Mouse (Mus musculus): ENCODE data around the gene 6820408C15Rik. TPM values are rescaled to one million over a fixed set of nuclear protein-coding genes. Genes with fewer than 3 reads are reported as not detected.

6820408C15Rik gene
- not detected for polyA plus RNA-seq (2014; fragmentation: Illumina TruSeq; extraction: RNeasy Lipid Tissue Mini Kit (QIAGEN cat#74804); ENCODE audit: low read depth, low replicate concordance)

DNA sequence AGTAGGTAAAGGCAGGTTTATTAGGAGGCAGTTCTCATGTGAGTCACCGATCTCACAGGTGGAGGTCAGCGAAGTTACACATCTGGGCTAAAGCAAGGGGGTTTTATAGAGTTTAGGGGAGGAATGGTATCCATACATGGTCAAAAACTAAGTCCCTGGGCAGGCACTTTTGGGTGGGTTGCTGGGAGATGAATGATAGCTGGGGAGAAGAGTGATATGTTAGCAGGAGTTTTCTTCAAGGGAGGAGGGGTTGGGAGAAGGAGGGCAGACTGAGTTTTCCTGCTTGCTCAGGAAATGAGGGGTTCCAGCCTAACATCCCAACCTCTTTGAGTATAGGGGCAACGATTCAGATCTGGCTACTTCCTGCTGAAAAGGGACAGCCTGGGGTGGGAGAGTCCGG is at the start of gene 6820408C15Rik:
Gene 6820408C15Rik, plus strand, starts transcription at position 301 of the 400 bp plus-strand sequence.

GRCm38 (mm10) chr2:152376345-152376741 is 39.0 kb upstream of the 6820408C15Rik start, which contains the start of gene Nrsn2:
Nrsn2 (minus strand) TSS chr2:152376638.

GRCm38 (mm10) chr2:152397680-152398435 is 17.5 kb upstream of the 6820408C15Rik start, which contains the start of gene Sox12:
Sox12 (minus strand) TSS chr2:152398063.

DNA sequence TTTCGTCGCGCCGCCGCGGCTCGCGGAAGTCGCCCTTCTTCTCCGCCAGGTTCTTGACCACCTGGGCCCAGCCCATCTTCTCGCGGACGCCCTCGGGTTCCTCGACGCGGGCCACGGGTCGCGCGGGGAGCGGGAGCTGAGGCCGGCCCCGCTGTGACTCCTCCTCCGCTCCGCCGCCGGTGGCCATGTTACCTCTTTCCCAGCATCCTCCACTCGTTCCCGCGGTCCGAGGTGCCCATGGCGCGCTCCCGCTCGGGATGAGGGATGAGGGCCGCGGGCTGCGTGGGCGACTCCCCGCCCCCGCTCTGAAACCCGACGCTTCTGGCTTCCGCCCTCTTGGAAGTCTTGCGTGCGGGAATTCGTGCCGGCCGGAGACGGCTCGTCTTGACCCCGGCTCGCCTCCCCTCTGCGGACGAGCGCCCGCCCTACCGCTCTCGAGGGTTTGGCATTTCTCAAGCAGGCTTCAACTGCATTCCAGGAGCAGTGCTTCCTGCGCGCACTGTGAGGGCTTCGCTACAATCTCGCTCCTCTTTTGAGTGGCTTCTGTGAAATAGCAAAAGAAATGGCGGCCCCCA is 709 bp upstream of the 6820408C15Rik start, which contains the start of gene Zcchc3:
Gene Zcchc3, minus strand, starts transcription at position 437 of the 575 bp plus-strand sequence.

GRCm38 (mm10) chr2:152464570-152465150 is 49.3 kb downstream of the 6820408C15Rik start, which contains the start of gene Defb23:
Defb23 (minus strand) TSS chr2:152464620.

GRCm38 (mm10) chr2:152476763-152477162 is 61.4 kb downstream of the 6820408C15Rik start, which contains the start of gene Defb20:
Defb20 (plus strand) TSS chr2:152477063.

GRCm38 (mm10) chr2:152490038-152490437 is 74.7 kb downstream of the 6820408C15Rik start, which contains the start of gene Defb22:
Defb22 (minus strand) TSS chr2:152490138.

Other genes starting within 250 kb of the 6820408C15Rik start
- gene Csnk2a1, start 188.7 kb upstream of the 6820408C15Rik start, polyA plus RNA-seq (2014; fragmentation: Illumina TruSeq; extraction: RNeasy Lipid Tissue Mini Kit (QIAGEN cat#74804); ENCODE audit: low read depth, low replicate concordance) = 246 TPM
- gene Tbc1d20, start 121.8 kb upstream of the 6820408C15Rik start, polyA plus RNA-seq (2014; fragmentation: Illumina TruSeq; extraction: RNeasy Lipid Tissue Mini Kit (QIAGEN cat#74804); ENCODE audit: low read depth, low replicate concordance) = 55.9 TPM
- gene Rbck1, start 82.9 kb upstream of the 6820408C15Rik start, polyA plus RNA-seq (2014; fragmentation: Illumina TruSeq; extraction: RNeasy Lipid Tissue Mini Kit (QIAGEN cat#74804); ENCODE audit: low read depth, low replicate concordance) = 1.0 TPM
- 0.35 TPM for gene Trib3, start 71.6 kb upstream of the 6820408C15Rik start, polyA plus RNA-seq (2014; fragmentation: Illumina TruSeq; extraction: RNeasy Lipid Tissue Mini Kit (QIAGEN cat#74804); ENCODE audit: low read depth, low replicate concordance)
- 2.0 TPM for gene Nrsn2, start 38.9 kb upstream of the 6820408C15Rik start, polyA plus RNA-seq (2014; fragmentation: Illumina TruSeq; extraction: RNeasy Lipid Tissue Mini Kit (QIAGEN cat#74804); ENCODE audit: low read depth, low replicate concordance)
- 0.58 TPM for gene Sox12, start 17.5 kb upstream of the 6820408C15Rik start, polyA plus RNA-seq (2014; fragmentation: Illumina TruSeq; extraction: RNeasy Lipid Tissue Mini Kit (QIAGEN cat#74804); ENCODE audit: low read depth, low replicate concordance)
- 3.8 TPM for gene Zcchc3, start 560 bp upstream of the 6820408C15Rik start, polyA plus RNA-seq (2014; fragmentation: Illumina TruSeq; extraction: RNeasy Lipid Tissue Mini Kit (QIAGEN cat#74804); ENCODE audit: low read depth, low replicate concordance)
- not detected for gene Defb23, start 49.0 kb downstream of the 6820408C15Rik start, polyA plus RNA-seq (2014; fragmentation: Illumina TruSeq; extraction: RNeasy Lipid Tissue Mini Kit (QIAGEN cat#74804); ENCODE audit: low read depth, low replicate concordance)
- 1.7 TPM for gene Defb20, start 61.5 kb downstream of the 6820408C15Rik start, polyA plus RNA-seq (2014; fragmentation: Illumina TruSeq; extraction: RNeasy Lipid Tissue Mini Kit (QIAGEN cat#74804); ENCODE audit: low read depth, low replicate concordance)
- gene Defb22, start 74.6 kb downstream of the 6820408C15Rik start, polyA plus RNA-seq (2014; fragmentation: Illumina TruSeq; extraction: RNeasy Lipid Tissue Mini Kit (QIAGEN cat#74804); ENCODE audit: low read depth, low replicate concordance) = not detected
- gene Defb26, start 96.1 kb downstream of the 6820408C15Rik start, polyA plus RNA-seq (2014; fragmentation: Illumina TruSeq; extraction: RNeasy Lipid Tissue Mini Kit (QIAGEN cat#74804); ENCODE audit: low read depth, low replicate concordance) = not detected
- gene Defb28, start 102.7 kb downstream of the 6820408C15Rik start, polyA plus RNA-seq (2014; fragmentation: Illumina TruSeq; extraction: RNeasy Lipid Tissue Mini Kit (QIAGEN cat#74804); ENCODE audit: low read depth, low replicate concordance) = not detected
- not detected for gene Defb29, start 124.5 kb downstream of the 6820408C15Rik start, polyA plus RNA-seq (2014; fragmentation: Illumina TruSeq; extraction: RNeasy Lipid Tissue Mini Kit (QIAGEN cat#74804); ENCODE audit: low read depth, low replicate concordance)
- gene Gm17416, start 153.8 kb downstream of the 6820408C15Rik start, polyA plus RNA-seq (2014; fragmentation: Illumina TruSeq; extraction: RNeasy Lipid Tissue Mini Kit (QIAGEN cat#74804); ENCODE audit: low read depth, low replicate concordance) = not detected
- not detected for gene Defb21, start 157.2 kb downstream of the 6820408C15Rik start, polyA plus RNA-seq (2014; fragmentation: Illumina TruSeq; extraction: RNeasy Lipid Tissue Mini Kit (QIAGEN cat#74804); ENCODE audit: low read depth, low replicate concordance)
- gene Defb19, start 164.7 kb downstream of the 6820408C15Rik start, polyA plus RNA-seq (2014; fragmentation: Illumina TruSeq; extraction: RNeasy Lipid Tissue Mini Kit (QIAGEN cat#74804); ENCODE audit: low read depth, low replicate concordance) = not detected
- not detected for gene Defb45, start 183.8 kb downstream of the 6820408C15Rik start, polyA plus RNA-seq (2014; fragmentation: Illumina TruSeq; extraction: RNeasy Lipid Tissue Mini Kit (QIAGEN cat#74804); ENCODE audit: low read depth, low replicate concordance)
- not detected for gene Defb36, start 188.7 kb downstream of the 6820408C15Rik start, polyA plus RNA-seq (2014; fragmentation: Illumina TruSeq; extraction: RNeasy Lipid Tissue Mini Kit (QIAGEN cat#74804); ENCODE audit: low read depth, low replicate concordance)
- not detected for gene Defb25, start 207.5 kb downstream of the 6820408C15Rik start, polyA plus RNA-seq (2014; fragmentation: Illumina TruSeq; extraction: RNeasy Lipid Tissue Mini Kit (QIAGEN cat#74804); ENCODE audit: low read depth, low replicate concordance)
- gene Rem1, start 211.4 kb downstream of the 6820408C15Rik start, polyA plus RNA-seq (2014; fragmentation: Illumina TruSeq; extraction: RNeasy Lipid Tissue Mini Kit (QIAGEN cat#74804); ENCODE audit: low read depth, low replicate concordance) = 2.4 TPM